Mouse (Mus musculus): ENCODE measurements around the gene Gpi1.
A peak's percentile ranks its signal among the peaks of the same experiment; 100 is the strongest.
"Not testable (repeated sequence)": the region's sequence is repeated elsewhere in the genome, so short reads cannot be mapped to it uniquely, and the experiment has no call there.

The Gpi1 gene

GRCm38 (mm10) chr7:34229691-34230111 lies 435 bp downstream of the Gpi1 start:
- peak; percentile 62 for DNase-seq (ENCODE audit: low spot score)

DNA sequence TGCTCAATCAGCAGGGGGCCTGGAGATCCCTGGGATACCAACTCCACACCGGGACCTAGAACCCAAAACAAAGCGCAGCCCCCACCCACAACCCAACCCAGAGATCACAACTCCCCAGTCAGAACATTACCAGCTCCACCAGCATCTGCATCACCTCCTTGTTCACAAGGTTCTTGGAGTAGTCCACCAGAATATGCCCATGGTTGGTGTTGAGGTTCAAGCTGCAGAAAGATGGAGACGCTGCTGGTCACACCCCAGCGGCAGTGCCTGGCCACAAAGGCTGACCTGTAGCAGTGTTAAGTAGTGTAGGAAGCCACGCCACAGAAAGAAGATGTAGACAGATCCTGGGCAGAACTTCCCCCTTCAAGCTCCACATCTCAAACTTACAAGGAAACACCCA lies 983 bp downstream of the Gpi1 start:
- DNase-seq (ENCODE audit: low spot score) = peak; percentile 22

DNA sequence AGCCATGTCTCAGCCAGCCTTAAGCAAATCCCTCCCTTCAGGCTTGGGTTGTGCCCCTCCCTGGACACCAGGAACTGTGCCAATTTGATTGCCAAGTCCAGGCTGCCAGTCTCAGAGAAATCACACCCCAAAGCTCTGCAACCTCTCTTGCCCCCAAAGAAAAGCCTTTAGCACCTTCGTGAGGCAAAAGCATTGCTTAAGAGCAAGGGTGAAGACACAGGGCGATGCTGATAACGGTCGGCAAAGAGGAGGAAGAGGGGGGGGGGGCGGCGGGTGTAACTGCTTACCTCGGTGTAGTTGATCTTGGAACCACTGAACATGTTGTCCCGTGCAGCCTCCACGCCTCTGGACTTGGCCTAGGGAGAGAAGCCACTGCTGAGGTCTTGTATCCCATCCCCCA lies 1.5 kb downstream of the Gpi1 start:
- no peak for DNase-seq (ENCODE audit: low spot score)

GRCm38 (mm10) chr7:34226846-34227245 lies 3.3 kb downstream of the Gpi1 start:
- DNase-seq (ENCODE audit: low spot score) = no peak

DNA sequence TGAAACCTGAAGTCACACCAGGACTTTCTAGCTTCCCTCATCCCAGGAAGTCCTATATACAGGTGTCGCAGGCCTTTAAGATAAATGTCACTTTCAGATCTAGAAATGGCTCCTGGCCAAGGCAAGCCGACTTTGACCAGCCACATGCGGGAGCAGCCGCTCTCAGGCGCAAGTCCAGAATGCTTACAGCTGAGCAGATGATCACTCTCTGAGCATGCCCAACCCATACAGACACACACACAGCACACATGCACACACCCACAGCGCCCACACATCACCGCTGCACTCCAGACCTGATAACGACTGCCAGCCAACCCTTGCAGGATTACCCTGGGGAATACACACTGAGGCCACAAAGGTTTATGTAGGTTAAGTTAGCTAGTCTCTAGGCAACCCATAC lies 4.0 kb downstream of the Gpi1 start:
- no peak for DNase-seq (ENCODE audit: low spot score)

DNA sequence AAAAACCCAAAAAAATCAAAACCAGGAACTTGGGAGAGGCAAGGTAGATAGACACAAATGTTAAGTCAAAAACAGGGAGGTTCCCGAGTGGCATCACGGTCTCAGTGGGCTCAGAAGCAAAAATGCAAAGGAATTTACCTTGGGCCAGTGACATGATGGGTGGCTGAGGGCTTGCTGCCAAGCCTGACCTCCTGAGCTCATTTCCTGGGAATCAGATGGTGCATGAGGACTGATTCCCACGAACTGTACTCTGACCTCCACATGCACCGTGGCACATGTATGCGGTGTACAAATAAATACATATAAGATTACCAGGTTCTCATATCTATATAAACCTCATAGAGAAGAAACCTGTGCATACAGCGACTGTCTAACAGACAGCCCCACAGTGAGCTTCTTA lies 5.8 kb downstream of the Gpi1 start:
- no peak for DNase-seq (ENCODE audit: low spot score)

GRCm38 (mm10) chr7:34222340-34222739 lies 7.8 kb downstream of the Gpi1 start:
- DNase-seq (ENCODE audit: low spot score) = no peak

DNA sequence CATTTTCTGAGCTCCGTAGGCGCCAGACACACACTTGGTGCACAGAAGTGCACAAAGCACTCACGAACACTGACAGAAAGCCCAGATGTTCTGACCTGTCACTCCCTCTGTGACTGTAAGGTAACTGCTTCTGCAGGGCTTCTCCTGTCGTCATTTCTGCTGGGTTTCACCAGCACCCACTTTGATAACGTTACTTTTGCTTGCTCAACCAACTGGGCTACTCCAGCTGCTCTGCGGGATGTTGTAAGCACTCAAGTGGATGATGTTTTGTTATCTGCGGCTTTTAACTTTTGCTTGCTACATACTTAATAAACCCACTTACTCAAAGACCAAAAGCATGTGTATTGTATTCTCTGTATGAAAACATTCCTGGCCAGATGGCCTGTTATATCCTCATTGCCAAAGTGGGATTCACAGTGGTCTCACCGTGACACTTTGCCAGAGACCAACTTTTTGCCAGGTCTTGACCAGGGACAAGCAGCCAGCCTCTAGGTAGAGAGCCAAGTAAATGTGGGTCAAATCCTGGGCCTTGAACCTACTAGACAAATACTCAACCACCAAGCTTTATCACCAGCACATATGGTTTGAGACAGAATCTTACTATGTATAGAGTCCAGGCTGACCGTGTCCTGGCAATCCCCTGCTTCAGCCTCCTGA lies 8.4 kb downstream of the Gpi1 start:
- no peak for DNase-seq (ENCODE audit: low spot score)

DNA sequence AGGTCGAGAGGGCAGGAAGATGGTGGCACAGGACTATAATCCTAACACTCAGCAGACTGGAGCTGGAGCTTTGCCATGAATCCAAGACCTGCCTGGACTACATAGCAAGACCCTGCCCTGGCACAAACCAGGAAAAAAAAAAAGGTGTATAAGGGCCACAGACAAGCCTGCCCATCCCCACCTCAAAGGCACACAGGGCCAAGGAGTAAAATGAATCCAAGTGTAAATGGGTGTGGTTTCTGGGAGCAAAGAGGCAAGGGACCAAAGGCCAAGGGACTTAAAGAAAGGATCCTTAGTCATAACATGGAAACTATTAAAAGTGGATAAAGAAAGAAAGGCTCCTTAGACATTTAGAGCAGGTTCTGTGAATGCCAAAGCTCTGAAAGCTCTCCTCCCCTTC lies 11.6 kb downstream of the Gpi1 start:
- no peak for DNase-seq (ENCODE audit: low spot score)

GRCm38 (mm10) chr7:34216474-34216873 lies 13.7 kb downstream of the Gpi1 start:
- no peak for DNase-seq (ENCODE audit: low spot score)

GRCm38 (mm10) chr7:34215481-34215880 lies 14.7 kb downstream of the Gpi1 start:
- no peak for DNase-seq (ENCODE audit: low spot score)

DNA sequence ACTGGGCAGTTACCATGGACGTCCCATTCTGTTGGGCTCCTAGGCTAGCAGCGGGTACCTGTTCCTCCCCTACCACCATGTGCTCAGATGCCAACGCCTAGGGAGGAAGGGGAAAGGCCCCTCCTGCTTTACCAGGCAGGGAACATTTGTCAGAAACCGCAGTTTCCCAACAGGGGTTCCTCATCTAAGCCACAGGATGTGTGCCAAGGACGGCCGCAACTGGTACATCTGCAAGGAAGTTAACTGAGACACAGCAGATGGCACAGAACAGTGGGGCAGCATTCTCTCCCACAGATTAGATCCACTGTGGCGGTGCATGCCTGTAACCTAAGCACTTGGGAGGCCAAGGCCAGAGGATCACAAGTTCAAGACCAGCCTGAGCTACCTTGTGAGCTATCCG lies 15.5 kb downstream of the Gpi1 start:
- no peak for DNase-seq (ENCODE audit: low spot score)

DNA sequence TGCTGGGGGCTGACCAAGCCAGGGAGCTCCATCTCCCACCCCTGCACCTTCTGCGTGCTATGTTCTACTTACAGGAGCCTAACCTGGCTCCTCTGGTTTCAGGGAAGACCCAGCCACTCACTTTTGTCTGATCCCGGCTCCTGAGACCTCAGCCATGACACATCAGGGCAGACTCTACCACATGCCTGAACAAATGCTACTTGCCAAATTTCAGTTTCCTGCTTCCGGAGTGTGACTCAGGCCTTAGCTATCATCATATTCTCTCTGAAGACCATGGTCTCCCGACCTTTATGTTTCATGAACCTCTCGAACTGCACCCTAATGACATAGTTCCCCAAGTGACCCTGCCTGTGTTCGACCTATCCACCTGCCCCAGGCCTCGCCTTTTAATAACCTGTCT lies 16.9 kb downstream of the Gpi1 start:
- no peak for DNase-seq (ENCODE audit: low spot score)

DNA sequence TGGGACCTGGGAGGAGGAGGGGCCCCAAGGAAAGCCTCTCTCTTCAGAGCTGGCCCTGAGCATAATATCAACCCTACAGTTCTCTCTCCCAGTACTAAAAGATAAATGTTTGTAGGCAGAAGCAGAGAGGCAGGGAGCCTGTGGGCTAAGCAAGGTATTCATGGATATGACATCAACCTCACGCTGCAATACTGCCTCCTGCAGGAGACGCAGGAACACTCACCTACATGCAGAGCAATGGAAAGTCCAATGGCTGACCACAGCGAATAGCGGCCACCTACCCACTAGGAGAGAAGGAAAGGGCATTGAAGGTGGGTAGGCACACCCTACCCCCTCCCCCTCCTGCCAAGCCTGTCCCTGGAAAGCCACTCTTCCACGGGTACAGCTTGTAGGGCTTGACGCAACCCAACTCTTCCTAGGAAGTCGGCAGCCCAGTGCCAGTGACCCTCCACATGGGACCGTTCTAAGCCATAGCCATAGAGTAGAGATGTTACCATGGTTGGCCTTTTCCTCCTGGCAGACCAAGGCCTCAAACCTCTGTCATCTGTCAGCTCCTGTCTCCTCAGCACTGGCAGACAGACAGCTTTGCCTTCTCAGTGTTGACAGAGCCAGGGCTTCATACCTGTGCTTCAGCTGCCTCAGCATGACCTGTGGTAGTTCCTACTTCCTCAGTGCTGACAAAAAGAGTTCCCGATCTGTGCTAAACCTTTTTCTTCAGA lies 21.9 kb downstream of the Gpi1 start:
- no peak for DNase-seq (ENCODE audit: low spot score)

DNA sequence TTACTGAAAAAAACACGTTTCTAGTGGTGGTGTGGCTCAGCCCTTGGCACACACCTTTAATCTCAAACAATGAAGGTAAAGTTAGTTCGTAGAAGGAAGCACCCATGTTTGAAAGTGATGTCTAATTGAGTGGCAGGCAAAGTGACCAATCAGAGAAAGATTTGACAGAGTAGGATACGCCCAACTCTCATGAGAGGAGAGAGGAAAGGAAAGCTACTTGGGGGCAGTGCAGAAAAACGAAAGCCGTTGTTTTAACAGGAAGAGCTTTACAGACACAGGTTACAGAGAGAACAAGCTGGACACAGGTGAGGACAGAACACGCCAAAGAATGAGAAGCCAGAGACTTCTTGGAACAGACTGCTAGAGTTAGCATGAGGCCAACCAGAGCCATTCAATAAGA lies 23.8 kb downstream of the Gpi1 start:
- no peak for DNase-seq (ENCODE audit: low spot score)

- not testable (repeated sequence) for DNase-seq (ENCODE audit: low spot score)
Observed at GRCm38 (mm10) chr7:34202147-34202546, 28.0 kb downstream of the Gpi1 start.

- no peak for DNase-seq (ENCODE audit: low spot score)
Observed at GRCm38 (mm10) chr7:34200829-34201228, 29.3 kb downstream of the Gpi1 start.

DNA sequence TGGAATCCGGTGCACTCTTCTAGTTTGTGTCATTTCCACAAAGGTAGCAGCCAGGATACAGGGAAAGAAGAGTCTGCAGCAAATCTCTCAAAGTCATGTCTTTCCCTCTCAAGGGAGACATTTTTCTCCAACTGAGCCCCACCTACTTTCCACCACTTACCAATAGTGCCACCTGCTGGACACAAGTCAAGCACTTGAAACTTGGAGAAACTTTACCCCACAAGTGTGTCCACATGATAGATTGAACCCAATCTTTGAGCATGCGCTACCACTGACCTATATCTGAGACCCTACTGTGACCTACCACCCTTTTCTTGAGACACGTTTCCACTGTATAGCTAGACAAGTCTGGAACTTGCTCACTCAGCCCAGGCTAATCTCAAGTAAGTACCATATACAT lies 31.8 kb downstream of the Gpi1 start:
- peak; percentile 49 for DNase-seq (ENCODE audit: low spot score)

DNA sequence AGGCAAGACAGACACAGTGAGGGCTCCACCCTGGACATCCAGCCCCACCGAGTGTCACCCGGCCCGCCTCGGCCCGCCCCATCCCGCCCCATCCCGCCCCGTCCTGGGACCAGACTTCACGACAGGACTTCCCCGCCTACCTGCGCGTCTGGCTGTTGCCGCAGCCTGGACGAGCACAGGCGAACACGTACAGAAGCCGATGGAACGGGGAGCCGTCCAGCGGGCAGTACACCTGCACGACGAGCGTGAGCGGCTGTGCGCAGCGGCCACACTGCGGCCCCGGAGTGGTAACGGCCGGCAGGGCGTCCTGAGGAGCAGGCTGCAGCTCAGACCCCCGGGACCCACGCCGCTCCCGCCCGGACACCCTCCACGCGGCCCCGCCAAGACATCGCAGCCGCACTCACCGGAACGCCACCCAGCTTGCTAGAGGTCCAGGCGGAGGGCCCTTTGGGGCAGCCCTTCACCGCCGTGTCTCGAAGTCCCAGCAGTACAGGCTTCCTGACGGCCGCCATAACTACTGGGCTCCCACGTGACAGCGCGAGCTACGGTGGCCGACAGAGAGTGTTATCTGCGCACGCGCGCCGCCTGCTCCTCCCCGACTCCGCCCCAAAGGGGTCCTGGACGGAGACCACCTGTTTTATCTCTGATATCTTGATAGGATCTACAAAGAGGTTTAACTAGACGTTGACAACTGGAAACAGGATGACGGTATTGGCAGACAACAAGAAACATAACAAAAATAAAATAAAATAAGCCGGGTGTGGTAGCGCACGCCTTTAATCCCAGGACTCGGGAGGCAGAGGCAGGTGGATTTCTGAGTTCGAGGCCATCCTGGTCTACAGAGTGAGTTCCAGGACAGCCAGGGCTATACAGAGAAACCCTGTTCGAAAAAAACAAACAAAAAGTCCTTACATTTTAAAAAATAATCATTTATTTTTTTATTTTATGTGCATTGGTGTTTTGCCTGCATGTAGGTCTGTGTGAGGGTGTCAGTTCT lies 33.7 kb downstream of the Gpi1 start, which contains the start of gene Pdcd2l:
TSS of gene Pdcd2l (minus strand) at position 530 of the 997 bp plus-strand sequence.
- peak; percentile 97 for DNase-seq (ENCODE audit: low spot score)

GRCm38 (mm10) chr7:34195632-34196031 lies 34.5 kb downstream of the Gpi1 start:
- peak; percentile 35 for DNase-seq (ENCODE audit: low spot score)

GRCm38 (mm10) chr7:34192825-34193224 lies 37.3 kb downstream of the Gpi1 start:
- no peak for DNase-seq (ENCODE audit: low spot score)

GRCm38 (mm10) chr7:34189376-34189989 lies 40.7 kb downstream of the Gpi1 start:
- no peak for DNase-seq (ENCODE audit: low spot score)

All from embryo, embryonic 10 days (tissue).